Mouse (Mus musculus): Measurements from ENCODE around the gene Plxnb1. TPM values are rescaled to one million over a fixed set of nuclear protein-coding genes. Genes with fewer than 3 reads are reported as not detected.

Plxnb1 gene
- total and polyA plus RNA-seq, 3 experiments, result 15.7 to 25.0 (median 21.1) TPM

DNA sequence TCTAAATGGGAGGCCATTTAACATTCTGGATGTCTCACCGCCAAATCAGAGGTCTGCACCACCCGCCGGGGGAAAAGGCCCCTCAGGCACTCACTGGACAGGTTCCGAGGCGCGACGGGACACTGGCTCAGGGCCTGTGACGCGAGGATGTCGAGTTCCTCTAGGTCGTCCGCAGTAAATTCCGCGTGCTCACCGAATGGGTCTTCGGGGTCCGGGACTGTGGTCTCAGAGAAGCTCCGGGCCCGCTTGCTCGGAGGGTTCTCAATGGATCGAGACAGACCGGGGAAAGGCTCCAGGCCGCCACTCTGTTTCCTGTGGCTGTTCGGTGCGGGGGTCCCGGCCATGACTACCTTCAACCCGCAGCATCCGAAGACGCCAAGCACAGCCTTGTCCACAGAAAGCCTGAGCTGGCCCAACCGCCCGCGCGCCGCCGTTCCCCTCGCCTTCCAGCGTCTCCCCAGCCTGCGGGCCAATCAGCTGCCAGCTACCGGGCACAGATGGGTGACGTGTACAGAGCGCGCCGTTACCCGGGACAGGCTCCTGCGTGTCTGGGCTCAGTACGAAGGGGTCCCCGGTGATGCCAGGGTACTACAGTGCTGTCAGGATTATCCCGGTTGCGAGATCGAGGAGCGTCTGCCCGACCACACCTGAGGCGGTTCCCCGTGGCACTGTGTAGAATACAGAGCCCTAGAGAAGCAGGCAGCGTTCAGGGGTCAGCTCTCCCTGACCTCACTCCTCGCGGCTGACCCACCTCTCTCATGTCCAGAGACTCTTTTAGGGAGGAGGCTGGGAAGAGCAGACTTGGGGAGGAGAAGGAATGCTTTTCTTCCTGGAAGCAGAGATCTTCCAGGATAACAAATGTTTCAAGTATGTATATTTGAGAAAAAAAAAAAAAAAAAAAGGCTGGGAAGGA is 21.3 kb upstream of the Plxnb1 start, which contains the start of gene Atrip:
TSS of gene Atrip (minus strand) at position 464 of the 913 bp plus-strand sequence.
- Histone ChIP-seq H3K27me3 (ENCODE audit: control insufficient read depth, insufficient read depth, low read length) (no peaks in the 10 kb centered on the region), H3K4me3 (peak within 1 kb of the TSS; percentile 81), H3K79me2 (replicated peaks; ENCODE audit: control insufficient read depth, insufficient read depth, low read length) (peaks cover 3% of the 10 kb centered on the region; the same call in 1 of the 2 replicates), H3K9ac (ENCODE audit: low read depth, low read length) (peak within 1 kb of the TSS; percentile 62), H3K4me1 (ENCODE audit: control insufficient read depth, insufficient read depth, low read length) (peaks cover 4% of the 10 kb centered on the region), H3K36me3 (ENCODE audit: control insufficient read depth, insufficient read depth, low read length) (peaks cover 3% of the 10 kb centered on the region; the same call in 1 of the 2 replicates), H3K27ac (peak within 1 kb of the TSS; percentile 79)
- WGBS, result under 1% methylated on average over 57 of the region's 57 CpGs
- intact Hi-C loops (cut with DNase I), result no loop called here
- TF ChIP-seq POLR2A (IDR thresholded peaks at IDR 0.05; ENCODE audit: insufficient read depth, low read depth, low read length), result peak; percentile 82
- no peak for TF ChIP-seq CTCF (IDR thresholded peaks at IDR 0.05)
- TF ChIP-seq EP300 (IDR thresholded peaks at IDR 0.05; ENCODE audit: insufficient read depth, low read depth, low read length), result no peak
- DNase-seq, result peak; percentile 92 to 93

DNA sequence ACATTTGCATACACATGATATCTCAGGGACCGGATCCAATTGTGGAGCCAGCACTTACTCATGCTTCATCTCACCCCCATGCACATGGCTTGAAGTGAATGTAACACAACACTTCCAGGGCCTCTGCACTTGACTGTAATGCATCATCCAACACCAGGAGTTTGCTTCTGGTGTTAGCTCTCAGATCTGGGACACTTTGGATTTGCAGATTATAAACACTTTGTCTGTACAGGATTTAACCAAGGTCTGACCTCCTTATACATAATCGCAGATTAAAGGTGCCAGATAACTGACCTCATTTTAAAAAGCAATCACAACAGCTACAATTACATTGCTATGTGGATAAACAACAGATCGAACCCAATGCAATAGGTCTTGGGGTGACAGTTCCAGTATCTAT is 14.7 kb upstream of the Plxnb1 start:
- Histone ChIP-seq H3K36me3 (ENCODE audit: control insufficient read depth, insufficient read depth, low read length) (peaks cover 9% of the 10 kb centered on the region; the same call in 1 of the 2 replicates), H3K27me3 (ENCODE audit: control insufficient read depth, insufficient read depth, low read length) (no peaks in the 10 kb centered on the region), H3K4me3 (no peak overlapping the region), H3K79me2 (replicated peaks; ENCODE audit: control insufficient read depth, insufficient read depth, low read length) (no peaks in the 10 kb centered on the region), H3K27ac (no peak overlapping the region), H3K4me1 (ENCODE audit: control insufficient read depth, insufficient read depth, low read length) (peaks cover 5% of the 10 kb centered on the region), H3K9ac (ENCODE audit: low read depth, low read length) (no peak overlapping the region)
- no peak for DNase-seq
- TF ChIP-seq POLR2A (IDR thresholded peaks at IDR 0.05; ENCODE audit: insufficient read depth, low read depth, low read length) (no peak), CTCF (IDR thresholded peaks at IDR 0.05) (no peak), EP300 (IDR thresholded peaks at IDR 0.05; ENCODE audit: insufficient read depth, low read depth, low read length) (no peak)
- intact Hi-C loops (cut with DNase I), result no loop called here
- 88% methylated on average over 3 of the region's 3 CpGs for WGBS

GRCm38 (mm10) chr9:109081749-109082123 is 13.5 kb upstream of the Plxnb1 start:
- 4% methylated on average over 11 of the region's 11 CpGs for WGBS
- Histone ChIP-seq H3K27ac (peak overlapping the region; percentile 81), H3K4me1 (ENCODE audit: control insufficient read depth, insufficient read depth, low read length) (peaks cover 5% of the 10 kb centered on the region), H3K36me3 (ENCODE audit: control insufficient read depth, insufficient read depth, low read length) (peaks cover 9% of the 10 kb centered on the region; the same call in 1 of the 2 replicates), H3K4me3 (peak overlapping the region; percentile 85), H3K9ac (ENCODE audit: low read depth, low read length) (peak overlapping the region; percentile 69), H3K79me2 (replicated peaks; ENCODE audit: control insufficient read depth, insufficient read depth, low read length) (no peaks in the 10 kb centered on the region), H3K27me3 (ENCODE audit: control insufficient read depth, insufficient read depth, low read length) (no peaks in the 10 kb centered on the region)
- intact Hi-C loops (cut with DNase I), result no loop called here
- TF ChIP-seq CTCF (IDR thresholded peaks at IDR 0.05) (no peak), EP300 (IDR thresholded peaks at IDR 0.05; ENCODE audit: insufficient read depth, low read depth, low read length) (no peak), POLR2A (IDR thresholded peaks at IDR 0.05; ENCODE audit: insufficient read depth, low read depth, low read length) (no peak)
- no peak for DNase-seq

- Histone ChIP-seq H3K4me1 (ENCODE audit: control insufficient read depth, insufficient read depth, low read length) (peaks cover 5% of the 10 kb centered on the region), H3K9ac (ENCODE audit: low read depth, low read length) (peak within 1 kb of the TSS; percentile 69), H3K27me3 (ENCODE audit: control insufficient read depth, insufficient read depth, low read length) (no peaks in the 10 kb centered on the region), H3K36me3 (ENCODE audit: control insufficient read depth, insufficient read depth, low read length) (peaks cover 9% of the 10 kb centered on the region; the same call in 1 of the 2 replicates), H3K79me2 (replicated peaks; ENCODE audit: control insufficient read depth, insufficient read depth, low read length) (no peaks in the 10 kb centered on the region), H3K27ac (peak within 1 kb of the TSS; percentile 81), H3K4me3 (peak within 1 kb of the TSS; percentile 85)
- under 1% methylated on average over 37 of the region's 37 CpGs for WGBS
- TF ChIP-seq CTCF (IDR thresholded peaks at IDR 0.05), result no peak
- TF ChIP-seq POLR2A (IDR thresholded peaks at IDR 0.05; ENCODE audit: insufficient read depth, low read depth, low read length), result peak; percentile 85
- intact Hi-C loops (cut with DNase I), result no loop called here
- DNase-seq, result peak; percentile 82 to 88
Measured at GRCm38 (mm10) chr9:109082124-109082800, 12.9 kb upstream of the Plxnb1 start, which contains the start of the genes Ccdc51 and Tma7. Ccdc51 (plus strand) TSS chr9:109082493. Tma7 (minus strand) TSS chr9:109082587.

DNA sequence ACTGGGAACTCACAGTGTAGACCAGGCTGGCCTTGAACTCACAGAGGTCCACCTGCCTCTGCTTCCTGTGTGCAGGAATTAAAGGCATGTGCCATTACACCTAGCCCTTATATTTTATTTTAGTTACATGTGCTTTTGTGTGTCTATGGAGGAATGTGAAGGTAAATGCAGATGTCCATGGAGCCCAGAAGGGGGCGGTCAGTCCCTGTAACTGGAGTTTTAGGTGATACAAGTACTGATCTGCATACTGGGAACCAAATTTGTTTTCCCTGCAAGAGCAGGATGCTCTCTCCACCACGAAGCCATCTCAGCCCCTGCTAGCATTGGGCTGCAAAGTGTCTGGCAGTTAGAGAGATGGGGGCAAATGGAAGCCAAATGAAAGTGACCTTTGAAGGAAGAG is 10.3 kb upstream of the Plxnb1 start:
- Histone ChIP-seq H3K9ac (ENCODE audit: low read depth, low read length) (no peak overlapping the region), H3K27ac (no peak overlapping the region), H3K36me3 (ENCODE audit: control insufficient read depth, insufficient read depth, low read length) (peaks cover 9% of the 10 kb centered on the region; the same call in 1 of the 2 replicates), H3K79me2 (replicated peaks; ENCODE audit: control insufficient read depth, insufficient read depth, low read length) (no peaks in the 10 kb centered on the region), H3K27me3 (ENCODE audit: control insufficient read depth, insufficient read depth, low read length) (no peaks in the 10 kb centered on the region), H3K4me3 (no peak overlapping the region), H3K4me1 (ENCODE audit: control insufficient read depth, insufficient read depth, low read length) (peaks cover 7% of the 10 kb centered on the region)
- no peak for TF ChIP-seq POLR2A (IDR thresholded peaks at IDR 0.05; ENCODE audit: insufficient read depth, low read depth, low read length)
- no peak for TF ChIP-seq EP300 (IDR thresholded peaks at IDR 0.05; ENCODE audit: insufficient read depth, low read depth, low read length)
- TF ChIP-seq CTCF (IDR thresholded peaks at IDR 0.05), result peak; percentile 60
- no peak for DNase-seq
- 23% methylated on average over 2 of the region's 2 CpGs for WGBS
- intact Hi-C loops (cut with DNase I), result loop anchor here (5.0 kb wide), 1 partner anchor 777 kb away; no protein-coding TSS in a partner anchor
